Mouse (Mus musculus): ENCODE data around the gene H2-M5.

H2-M5 gene

GRCm38 (mm10) chr17:36947051-36947819 lies 42.1 kb downstream of the H2-M5 start:
- peak; percentile 71 for DNase-seq

DNA sequence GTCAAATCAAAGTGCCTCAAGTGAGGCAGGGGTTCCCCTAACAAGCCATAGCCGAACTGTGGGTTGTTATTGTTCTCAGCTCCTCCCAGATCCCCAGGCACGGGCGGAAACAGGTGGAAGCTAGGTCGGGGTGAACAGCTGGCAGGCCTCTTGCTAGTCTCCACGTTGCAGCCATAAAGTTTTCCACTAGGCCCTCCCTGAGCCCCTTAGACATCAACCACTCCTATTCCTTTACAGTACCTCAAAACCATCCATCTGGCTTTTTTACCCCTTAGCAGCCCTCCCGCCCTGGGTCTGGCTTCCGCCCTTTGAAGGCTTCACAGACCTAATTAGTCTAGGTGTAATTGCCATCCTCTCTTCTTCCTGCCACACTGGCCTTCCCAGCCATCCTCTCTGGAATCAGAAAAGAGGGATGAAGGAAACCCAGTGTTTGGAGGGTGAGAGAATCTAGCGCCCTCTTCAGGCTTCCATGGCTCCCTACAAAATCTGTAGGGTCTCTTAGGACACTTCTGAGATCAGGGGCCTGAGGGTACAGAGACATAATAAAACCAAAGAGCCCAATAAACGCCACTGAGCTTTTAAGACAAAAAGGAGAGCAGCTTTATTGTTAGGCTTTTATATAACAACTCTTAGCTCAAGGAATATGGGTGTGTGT lies 45.1 kb downstream of the H2-M5 start:
- no peak for DNase-seq

DNA sequence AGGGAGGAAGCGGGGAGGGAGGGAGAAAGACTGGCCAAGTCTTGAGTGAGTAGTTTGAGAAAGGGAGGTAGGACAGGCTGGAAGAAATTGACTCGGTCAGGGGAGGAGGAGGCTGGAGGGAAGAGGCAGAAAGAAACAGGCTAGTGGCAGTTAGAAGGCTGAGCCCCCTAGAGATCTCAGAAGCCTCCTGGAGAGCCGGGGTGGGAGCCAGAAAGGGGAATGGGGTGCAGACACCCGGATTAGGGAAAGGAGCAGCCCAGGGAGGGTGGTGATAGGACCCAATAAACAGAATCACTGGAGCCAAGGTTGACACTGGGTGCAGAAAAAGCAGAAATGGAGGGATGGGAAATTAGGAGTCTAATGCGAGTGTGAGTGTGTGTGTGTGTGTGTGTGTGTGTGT lies 45.6 kb downstream of the H2-M5 start:
- DNase-seq, result no peak

- peak; percentile 24 for DNase-seq
Measured at GRCm38 (mm10) chr17:36942791-36943471, 46.4 kb downstream of the H2-M5 start, which contains the start of gene Rnf39. Gene Rnf39 (plus strand): TSS chr17:36942918.

DNA sequence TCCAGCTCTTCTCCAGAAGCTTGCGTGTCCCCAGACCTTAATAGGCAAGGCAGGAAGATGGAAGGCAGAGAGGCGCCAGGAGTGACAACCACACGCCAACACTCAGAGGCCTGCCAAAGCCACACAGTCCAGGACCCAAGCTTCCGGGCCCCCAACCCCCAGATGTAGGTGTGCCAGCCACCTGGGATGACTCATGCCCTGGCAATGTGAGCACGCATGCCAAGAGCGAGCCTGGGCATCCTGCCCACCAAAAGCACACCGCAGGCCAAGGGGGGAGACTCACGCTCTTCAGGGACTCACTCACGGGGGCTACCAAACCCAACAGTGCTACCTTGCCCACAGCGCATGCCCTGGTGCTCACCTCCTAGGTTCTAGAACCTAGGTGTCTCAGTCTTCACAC lies 46.9 kb downstream of the H2-M5 start:
- DNase-seq, result peak; percentile 61

DNA sequence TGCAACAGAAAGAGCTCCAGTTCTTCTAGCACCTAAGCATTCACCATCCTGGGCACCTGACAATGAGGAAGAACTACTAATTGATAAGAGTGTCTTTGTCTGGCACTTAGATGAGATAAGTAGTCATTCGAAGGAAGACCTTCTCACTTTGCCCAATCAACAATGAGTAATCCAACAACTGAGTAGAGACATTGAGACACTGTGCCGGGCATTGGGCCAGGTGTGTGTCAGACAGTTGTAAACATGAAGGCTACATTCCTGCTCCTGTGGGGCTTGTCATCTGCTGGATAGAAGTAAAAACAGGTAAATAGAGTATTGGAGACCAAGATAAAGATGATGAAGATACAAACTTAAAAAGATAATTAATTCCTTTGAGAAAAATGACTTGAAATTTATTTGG lies 51.3 kb downstream of the H2-M5 start:
- DNase-seq, result no peak

Data from kidney, postnatal 10 days (tissue).